Mouse (Mus musculus) layer of hippocampus, adult 9-11 months (tissue): Measurements from ENCODE around the gene Snx10.

ENCODE experiments used
- DNase-seq: peaks from one replicate; pipeline ENCODE4 v3.0.0; 2022

Snx10 gene

DNA sequence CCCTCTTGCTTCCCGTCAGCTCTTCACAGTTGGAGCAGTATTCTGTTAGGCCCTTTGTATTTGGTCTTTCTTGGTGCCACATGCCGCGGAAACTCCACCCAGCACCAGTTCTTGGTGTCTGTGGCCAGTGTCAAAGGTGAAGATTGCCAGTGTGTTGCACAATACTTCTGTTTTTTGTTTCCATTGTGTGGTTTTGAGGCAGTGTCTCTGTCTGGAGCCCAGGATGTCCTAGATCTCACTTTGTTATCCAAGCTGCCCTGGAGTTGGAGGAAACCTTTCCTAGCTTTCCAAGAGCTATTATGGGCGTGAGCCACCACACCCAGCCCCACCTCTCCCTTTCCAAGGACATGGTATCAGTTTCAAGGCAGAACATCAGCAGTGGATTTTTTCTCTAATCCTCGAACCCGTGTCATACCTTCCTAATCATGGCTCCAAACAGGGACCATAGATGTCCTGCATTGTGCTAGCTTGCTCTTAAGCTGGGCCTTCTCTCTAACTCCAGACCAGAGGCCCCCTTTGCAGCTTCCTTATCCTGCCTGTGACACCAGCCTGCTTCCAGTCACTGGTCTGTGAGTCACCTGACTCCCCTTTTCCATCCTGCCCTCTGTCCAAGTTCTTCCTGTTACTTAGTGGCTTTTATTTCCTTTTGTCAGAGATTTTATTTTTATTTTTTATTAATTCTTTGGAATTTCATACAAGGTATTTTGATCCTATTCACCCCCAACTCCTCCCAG is 9.9 kb downstream of the Snx10 start:
- DNase-seq = no peak

DNA sequence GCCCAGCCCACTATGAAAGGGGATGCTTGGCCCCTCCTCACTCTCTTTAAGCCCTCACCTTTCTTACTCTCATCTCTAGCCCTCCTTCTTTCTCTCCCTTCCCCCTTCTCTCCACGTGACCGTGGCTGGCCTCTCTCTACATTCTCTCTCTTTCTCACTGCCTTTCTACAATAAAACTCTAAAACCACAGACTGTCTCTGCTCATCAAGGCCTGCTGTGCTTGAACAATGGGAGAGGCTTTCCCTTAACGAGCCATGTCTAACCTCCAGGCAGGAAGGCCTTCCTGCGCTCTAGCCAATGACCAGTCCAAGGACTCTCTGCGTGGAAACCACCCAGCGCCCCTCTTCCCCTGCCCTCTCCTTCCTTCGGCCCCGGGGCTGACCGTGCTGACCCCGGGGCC is 11.9 kb downstream of the Snx10 start:
- no peak for DNase-seq

DNA sequence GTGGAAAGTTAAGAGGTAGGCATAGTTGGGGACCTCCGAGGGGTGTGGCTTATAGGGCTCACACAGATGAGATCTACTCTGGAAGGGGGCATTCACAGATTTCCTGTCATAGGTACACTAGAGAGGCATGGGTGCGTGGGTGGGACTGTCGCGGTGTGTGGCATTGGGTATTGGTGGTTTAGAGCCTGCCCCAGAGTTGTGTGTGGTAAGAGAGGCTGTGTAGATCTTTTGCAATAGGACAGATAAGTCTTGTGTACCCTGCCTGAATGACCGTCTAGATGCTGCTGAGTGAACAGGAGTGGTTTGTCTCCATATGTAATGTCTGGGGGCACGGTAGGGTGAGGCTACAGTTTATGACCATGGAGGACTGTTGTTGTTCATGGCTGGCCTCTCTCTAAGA is 16.8 kb downstream of the Snx10 start:
- DNase-seq = no peak

DNA sequence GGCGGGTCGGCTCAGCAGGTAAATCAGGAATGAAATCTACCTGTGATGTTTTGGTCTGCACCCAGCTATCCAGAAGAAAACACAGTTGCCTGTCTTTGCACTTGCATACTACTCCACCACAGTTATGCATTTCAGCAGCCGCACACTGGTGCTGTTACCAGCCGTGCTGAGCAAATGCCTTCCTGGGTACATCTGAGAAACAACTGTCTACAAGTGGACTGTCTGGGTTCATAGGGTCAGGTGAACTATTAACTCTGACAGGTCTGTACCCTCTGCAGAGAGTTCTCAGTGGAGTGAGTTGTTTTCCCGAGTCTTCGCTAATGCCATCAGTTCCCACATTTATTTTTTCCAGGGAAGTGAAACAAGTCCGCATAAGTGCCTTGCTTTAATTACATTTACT is 17.7 kb downstream of the Snx10 start:
- DNase-seq = no peak

DNA sequence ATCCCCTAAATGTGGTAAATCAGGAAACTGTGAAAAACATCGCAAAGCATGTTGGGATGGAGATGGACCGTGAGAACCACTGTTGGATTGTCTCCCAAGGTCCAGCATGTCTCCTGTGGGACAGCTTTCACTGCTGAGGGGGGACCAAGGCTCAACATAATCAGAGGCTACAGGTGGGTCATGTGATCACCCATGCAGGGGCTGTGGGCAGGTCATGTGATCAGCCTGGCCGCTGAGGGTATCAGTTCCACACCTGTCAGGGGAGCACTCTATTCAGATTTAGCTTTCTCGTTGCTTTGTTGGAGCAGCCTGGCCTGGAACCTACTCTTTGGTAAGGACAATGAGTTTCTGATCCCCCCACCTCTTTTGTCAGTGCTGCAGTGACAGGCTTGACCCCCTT is 18.4 kb downstream of the Snx10 start:
- DNase-seq = no peak

DNA sequence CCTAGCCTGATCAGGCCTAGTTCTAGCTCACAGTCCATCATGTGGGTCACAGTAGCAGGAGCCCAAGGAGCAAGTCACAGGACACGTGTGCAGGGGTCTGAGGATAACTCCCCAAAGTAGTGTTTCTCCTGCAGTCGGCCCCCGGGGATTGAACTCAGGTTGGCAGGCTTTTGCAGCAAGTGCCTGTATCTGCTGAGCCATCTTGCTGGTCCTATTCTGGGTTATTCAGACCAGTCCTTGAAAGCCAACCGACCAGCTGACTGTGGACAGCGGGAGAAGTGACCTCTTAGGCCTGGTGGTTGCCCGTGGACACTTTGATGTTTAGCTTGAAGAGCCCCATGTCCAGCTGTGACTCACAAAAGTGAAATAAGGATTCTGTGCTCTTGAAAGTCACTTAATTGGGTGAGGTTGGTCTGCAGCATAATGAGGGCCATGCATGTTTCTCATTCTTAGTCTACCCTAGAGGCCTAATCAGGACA is 20.0 kb downstream of the Snx10 start:
- DNase-seq = no peak

DNA sequence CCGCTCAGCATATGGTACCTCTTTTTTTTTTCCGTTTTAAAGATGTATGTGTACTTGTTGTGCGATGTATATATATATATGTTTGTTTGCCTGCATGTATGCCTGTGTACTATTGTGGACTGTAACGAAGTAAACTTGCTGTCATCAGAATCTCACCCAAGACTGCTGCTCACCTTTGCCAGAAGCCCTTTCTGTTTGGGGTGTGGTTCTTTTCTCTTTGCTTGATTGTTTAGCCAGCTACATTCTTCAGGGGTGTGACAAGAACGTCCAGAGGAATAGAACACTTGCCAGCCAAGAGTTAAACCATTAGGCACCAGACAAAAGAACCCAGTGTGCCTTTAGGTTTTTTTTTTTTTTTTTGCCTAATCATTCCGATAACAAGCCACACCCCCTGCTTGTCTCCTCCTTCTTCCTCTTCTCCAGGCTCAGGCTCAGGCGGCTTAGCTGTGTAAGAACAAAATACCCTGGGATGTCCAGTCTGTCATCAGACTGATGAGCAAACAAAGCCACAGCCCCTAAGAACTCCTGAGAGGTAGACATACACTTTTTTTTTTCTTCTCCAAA is 20.5 kb downstream of the Snx10 start:
- no peak for DNase-seq

DNA sequence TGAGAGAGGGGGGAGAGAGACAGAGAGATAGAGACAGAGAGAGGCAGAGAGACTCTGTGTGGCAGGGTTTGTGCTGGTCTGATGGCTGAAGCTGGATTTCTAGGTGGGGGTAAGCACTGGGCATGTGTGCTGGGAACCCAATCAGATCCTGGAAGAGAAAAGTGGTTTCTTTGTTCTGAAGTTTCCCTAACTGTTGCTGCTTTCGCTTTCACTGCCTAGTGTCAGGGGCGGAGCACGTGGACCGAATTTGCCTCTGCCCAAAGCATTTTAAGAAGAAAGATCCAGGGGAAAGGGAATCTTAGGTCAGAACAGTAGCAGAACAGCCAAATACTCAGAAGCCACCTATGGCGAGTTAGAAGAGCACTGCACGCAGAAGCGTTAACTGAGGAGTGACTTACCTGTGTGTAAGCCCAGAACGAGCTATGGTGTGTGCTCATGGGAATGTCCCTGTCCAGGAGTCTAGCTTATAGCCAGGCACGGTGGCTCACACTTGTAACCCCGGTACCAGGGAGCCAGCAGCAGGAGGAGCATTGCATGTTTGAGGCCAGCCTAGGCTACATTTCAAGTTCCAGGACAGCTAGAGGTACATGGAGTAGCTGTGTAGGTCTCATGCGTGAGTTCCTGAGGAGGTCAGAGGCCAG is 21.6 kb downstream of the Snx10 start:
- no peak for DNase-seq

DNA sequence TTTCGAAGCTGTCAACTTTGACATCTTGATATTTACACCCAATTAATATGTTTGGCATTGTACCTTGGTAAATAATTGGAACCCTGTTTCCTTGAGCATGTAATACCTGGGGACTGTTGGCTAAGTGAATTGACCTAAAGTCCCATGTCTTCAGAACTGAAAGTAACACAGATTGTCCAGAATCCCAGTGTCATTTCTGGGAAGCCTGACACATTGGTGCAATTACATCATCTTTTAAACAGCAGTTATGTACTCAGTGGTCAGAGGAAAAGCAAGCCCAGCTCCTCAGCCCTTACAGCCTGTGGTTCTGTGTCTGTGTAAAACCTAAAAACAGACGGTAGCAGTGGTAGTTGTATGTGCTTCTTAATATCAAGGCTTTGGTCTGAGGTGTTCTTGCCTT is 22.4 kb downstream of the Snx10 start:
- DNase-seq = no peak

DNA sequence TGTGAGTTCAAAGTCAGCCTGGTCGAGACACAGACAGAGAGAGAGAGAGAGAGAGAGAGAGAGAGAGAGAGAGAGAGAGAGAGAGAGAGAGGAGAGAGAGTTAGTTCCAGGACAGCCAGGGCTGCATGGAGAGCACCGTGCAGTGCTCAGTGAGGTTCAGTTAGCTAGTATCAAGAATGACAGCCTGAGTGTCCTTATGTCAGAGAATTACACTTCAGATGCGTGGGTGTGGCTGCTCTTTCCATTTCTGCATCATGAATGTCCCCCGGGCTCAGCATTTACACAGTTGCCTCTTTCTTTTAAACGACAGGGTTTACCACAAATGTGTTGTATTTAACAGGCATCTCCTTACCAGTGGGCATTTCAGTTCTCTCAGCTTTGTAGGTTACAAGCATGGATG is 25.1 kb downstream of the Snx10 start:
- DNase-seq = no peak

DNA sequence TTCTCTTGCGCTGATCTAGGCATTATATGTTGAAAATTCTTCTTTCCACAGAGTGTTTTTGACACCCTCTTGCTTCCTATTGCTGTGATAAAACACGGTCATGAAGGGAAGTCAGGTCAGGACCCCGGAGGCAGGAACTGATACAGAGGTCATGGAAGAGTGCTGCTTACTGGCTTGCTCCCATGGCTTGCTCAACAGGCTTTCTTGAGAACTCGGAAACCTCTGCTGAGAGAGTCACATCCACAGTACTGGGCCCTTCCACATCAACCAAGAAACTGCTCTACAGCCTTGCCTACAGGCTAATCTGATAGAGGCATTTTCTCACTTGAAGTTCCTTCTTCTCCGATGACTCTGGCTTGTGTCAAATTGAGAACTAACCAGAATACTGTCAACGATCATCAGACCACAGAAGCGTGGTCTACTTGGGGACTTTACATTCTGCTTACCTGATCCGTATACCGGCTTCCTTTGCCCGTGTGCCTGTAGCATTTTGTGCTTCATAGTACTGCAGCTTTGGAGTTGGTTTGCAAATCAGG is 27.6 kb downstream of the Snx10 start:
- DNase-seq = no peak

DNA sequence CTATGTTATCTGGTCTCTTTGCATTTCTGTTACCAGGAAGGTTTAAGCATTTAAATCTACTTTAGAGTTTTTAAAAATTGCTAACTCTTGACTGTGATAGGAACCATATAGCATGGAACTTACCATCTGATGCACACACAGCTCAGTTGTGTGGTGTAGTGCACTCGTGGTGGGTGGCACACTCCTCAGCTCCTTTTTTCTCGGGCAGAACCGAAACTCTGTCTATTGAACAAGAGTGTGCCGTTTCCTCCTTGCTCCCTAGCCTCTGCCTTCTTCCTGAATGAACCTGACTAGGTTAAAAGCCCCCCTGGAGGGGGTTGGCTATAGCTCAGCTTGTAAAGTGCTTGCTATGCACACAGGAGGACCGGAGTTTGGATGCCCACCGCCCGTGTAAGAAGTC is 32.9 kb downstream of the Snx10 start:
- DNase-seq = no peak

DNA sequence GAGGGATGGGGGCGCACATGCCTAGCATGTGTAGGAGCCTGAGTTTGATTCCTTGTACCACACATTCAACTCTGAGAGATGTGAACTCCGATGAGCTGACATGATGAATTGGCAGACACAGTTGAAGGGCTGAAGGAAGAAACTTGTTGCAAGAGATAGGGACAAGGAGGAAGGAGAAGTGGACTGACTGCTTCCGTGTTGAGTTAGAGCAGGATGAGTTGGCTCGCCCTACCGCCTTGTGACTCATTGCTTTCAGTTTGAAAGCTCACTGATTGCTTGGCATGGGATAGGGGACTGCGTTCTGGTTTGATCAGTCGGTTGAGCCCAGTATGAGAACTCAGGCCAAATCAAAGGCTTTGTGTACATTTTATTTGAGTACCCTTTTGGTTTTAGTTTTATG is 34.6 kb downstream of the Snx10 start:
- no peak for DNase-seq

DNA sequence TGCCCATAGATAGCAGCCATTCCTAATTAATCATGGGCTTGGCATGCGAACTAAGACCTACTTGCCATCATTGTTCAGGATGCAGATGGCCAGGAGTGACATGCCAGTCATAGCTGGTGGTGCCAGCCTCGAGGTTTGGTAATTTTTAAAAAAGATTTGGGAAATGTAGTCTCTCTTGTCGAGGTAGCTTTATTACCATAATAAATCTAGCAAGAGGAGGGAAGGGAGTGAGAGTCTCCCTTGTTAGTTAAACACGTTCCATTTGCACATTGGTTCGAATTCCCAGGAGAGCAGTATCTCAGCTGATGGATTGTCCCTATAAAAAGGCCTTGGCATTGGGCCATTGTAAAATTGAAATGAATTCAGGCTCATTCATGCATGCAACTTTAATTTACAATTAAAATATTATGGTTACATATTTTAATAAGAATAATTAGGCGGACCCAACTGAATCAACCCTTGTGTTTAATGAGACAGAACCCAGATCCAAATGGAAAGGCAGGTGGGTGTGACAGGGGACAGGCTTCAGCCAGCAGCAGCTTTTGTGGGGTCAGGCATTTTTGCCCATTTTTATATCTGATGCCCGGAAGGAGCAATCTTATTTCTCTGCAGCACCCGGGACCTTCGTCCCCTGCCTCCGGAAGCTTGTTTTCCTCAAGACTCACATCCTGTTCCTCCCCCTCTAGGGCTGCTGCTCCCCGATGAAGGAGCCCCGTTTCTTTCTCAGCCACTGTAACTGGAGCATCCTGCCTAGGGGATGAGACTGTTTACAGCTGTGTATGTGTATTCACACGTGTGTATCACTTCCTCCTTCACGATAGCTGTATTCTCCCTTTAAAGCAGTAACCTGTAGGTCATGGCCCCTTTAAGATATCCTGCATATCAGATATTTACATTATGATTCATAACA is 43.3 kb downstream of the Snx10 start:
- no peak for DNase-seq

DNA sequence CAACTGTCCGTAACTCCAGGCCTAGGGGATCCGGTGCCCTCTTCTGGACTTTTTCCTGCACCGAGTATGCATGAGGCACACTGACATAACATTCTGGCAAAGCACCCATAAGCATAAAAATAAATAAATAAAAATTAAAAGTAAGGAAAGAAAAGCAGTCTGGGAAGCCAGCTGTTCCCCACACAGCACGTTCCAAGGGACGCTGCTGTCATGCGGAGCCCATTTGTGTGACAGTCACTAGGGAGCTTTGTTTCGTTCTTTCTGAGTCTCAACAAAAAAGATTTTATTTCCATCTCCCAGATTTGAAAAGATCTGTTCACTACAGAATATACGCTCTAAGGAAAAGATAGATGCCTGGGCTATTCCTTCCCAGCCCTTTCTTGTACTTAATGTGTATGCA is 45.4 kb downstream of the Snx10 start:
- DNase-seq = no peak

DNA sequence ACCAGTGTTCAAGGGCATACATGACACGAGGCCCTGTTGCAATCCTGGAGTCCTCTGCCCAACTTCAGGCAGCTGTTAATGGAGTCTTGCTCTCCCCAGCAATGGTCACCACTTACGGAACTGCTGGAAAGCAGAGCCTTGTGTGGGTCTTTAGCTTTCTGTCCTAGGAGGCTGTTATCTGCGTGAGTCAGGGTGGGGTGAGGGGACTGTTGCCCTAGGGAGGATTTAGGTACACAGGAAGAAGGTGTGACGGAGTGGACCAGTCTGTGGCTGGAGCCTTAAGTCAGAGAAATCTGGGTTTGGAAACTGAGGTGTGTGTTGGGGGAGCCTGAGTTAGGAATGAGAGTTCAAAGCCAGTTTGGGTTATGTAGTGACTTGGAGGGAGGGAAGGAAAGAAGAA is 49.4 kb downstream of the Snx10 start:
- DNase-seq = no peak

DNA sequence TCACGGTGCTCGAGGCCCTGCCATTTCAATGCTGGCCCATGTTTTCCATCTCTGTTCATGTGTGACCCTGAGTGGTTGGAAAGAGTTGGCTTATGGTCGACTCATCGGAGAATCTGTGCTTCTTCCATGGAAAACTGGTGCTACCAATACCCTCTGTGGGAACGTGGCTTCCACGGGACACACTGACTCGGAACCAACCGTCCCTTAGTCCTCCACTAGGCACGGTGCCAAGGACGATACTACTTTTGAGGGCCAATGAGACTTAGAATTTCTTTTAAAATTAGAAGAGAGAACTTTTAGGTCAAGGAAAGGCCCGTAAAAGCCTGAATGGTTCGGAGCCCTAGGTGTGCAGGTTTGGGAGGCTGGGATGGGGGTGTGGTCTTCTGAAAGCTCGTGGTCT is 50.4 kb downstream of the Snx10 start:
- no peak for DNase-seq

DNA sequence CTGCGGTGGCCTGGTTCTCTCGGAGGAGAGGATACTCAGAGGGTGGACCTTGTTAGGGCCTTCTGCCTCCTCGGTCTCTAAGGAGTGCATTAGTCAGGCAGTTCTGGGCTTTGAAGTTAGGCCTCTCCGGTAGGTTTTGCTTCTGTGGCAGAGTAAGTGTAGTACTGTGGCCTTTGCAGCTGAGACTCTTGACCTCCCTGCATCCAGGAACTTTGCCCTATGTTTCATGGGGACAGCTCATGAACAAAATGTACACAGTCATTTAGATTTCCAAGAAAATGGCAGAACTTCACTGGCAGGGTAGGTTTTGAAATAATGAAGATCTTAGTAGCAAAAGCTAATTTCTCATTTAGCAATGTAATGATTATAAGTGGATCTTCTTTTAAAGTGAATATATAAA is 54.7 kb downstream of the Snx10 start:
- DNase-seq = no peak

DNA sequence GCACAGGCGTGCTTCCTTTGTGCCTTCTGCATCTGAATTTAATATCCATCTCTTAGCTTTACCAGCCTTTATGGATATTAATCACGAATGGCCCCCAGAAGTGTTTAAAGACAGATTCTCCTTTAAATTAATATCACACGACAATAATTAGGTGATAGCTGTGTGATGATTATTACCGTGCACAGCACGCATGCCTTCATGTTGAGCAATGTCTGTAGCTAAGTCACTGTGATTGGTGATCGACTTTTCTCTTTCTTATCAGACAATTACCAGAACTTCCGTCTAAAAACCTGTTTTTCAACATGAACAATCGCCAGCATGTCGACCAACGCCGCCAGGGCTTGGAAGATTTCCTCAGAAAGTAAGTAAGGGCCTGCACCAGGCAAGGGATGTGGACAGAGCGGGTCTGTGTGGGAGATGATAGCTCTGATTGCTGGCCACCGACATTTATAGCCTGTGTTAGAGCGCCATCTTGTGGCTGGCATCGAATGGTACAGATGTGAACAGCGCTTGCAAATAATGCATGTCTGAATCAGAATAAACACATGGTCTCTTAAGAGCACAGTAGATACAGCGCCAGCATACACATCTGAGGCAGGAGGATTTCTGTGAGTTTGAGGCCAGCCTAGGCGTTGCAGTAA is 56.5 kb downstream of the Snx10 start:
- peak; percentile 63 for DNase-seq

DNA sequence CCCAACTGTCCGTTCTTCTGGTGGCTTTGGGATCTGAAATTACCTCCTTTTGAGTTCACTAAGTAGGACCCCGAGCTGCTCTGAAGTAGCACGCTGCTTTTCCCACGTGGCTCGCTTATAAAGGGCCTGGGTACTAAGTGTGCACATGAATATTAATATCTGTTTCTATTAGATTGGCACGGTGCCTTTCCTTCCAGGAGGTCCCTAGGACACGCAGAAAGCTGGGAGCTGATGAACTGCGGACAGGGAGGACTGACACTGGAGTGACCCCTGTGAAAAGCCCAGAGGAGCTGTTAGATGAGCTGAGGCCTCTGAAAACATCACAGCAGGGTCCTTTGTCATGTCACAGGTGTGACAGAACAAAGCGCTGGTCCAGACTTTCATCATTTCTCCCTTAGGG is 57.7 kb downstream of the Snx10 start:
- DNase-seq = no peak

DNA sequence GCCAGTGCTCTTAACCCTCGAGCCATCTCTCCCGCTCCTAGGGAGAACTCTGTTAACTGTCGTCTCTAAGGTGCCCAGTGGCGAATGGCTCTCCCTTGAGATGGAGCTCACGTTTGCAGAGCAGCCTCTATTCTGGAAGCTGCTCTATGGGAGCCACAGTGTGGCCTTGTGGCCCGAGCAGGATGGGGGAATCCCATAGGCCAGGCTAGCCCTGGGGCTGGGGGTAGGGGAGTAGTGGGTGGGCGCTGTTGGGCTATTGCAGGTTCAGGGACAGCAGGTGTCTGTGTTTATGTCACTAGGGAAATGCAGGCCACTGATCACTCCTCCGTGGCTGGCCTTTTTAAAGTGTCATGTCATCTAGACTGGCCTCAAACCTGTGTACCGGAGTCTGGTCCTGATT is 58.4 kb downstream of the Snx10 start:
- no peak for DNase-seq

DNA sequence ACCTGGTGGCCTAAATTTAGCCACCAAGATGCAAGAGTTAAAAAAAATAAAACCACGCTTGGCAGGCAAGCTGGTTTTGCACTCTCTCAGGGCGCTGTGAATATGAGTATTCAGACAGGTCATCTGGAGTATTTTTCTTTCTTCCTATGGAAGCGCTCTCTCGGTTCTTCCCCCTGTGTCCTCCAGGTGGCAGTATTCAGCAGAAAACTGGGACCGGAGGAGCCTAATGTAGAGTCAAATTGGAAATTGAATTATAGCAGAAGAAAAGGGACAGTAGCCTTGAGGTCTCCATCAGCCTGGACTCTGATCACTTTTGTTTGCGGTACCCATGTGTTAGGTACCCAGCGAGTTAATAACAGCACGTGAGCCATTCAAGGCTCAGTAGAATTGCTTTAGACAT is 62.3 kb downstream of the Snx10 start:
- peak; percentile 54 for DNase-seq

DNA sequence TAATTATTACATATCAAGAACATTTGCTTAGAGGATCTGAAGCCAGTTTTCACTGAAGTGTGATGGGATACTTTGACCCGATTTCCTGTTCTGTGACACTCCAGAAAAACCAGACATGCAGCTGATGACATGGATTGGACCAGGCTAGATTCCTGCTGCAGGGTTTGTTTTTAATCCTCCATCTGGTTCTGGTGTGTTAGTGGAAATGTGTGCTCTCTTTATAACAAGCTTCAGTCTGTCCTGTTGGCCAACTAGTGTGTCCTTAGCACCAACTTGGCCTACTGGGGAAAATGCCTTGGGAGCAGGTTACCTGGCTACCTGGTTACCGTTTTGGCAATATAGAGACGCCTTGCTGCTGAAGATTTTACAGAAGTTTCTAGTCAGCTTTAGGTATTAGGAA is 63.6 kb downstream of the Snx10 start:
- DNase-seq = no peak
